Mouse (Mus musculus) heart, embryonic 15.5 days (tissue): Measurements from ENCODE around the gene Tinagl1. TPM values are rescaled to one million over a fixed set of nuclear protein-coding genes. Genes with fewer than 3 reads are reported as not detected.

ENCODE experiments used
- ATAC-seq: fragments of 200-750 bp; cut with Nextera tagmentation; replicated peaks from 2 replicates; pipeline ENCODE4 v1.8.0; 2017; ENCODE audit warnings: low read depth, moderate TSS enrichment; ENCODE audit not compliant: insufficient number of reproducible peaks, insufficient read depth, low FRiP score
- H3K27ac ChIP-seq: fragments of 300-500 bp; sonication (generic); 2 replicates; pipeline ENCODE4 v1.5.1; 2015; ENCODE audit warnings: mild to moderate bottlenecking, inconsistent platforms
- H3K27me3 ChIP-seq: fragments of 300-500 bp; sonication (generic); 2 replicates; pipeline ENCODE4 v1.6.1; 2015; ENCODE audit warnings: inconsistent platforms
- H3K36me3 ChIP-seq: fragments of 300-500 bp; sonication (generic); 2 replicates; pipeline ENCODE4 v1.6.1; 2015; ENCODE audit warnings: mild to moderate bottlenecking, inconsistent platforms
- H3K4me1 ChIP-seq: fragments of 300-500 bp; sonication (generic); replicated peaks from 2 replicates; pipeline ENCODE4 v1.6.1; 2015; ENCODE audit warnings: inconsistent platforms
- H3K4me2 ChIP-seq: fragments of 300-500 bp; sonication (generic); 2 replicates; pipeline ENCODE4 v1.6.1; 2015; ENCODE audit warnings: inconsistent platforms, mild to moderate bottlenecking, moderate library complexity
- H3K4me3 ChIP-seq: fragments of 300-500 bp; sonication (generic); 2 replicates; pipeline ENCODE4 v1.5.1; 2015; ENCODE audit warnings: mild to moderate bottlenecking, inconsistent platforms
- H3K9ac ChIP-seq: fragments of 300-500 bp; sonication (generic); 2 replicates; pipeline ENCODE4 v1.6.1; 2015; ENCODE audit warnings: mild to moderate bottlenecking, inconsistent platforms
- H3K9me3 ChIP-seq: fragments of 300-500 bp; sonication (generic); replicated peaks from 2 replicates; pipeline ENCODE4 v1.6.1; 2016; ENCODE audit warnings: inconsistent platforms
- WGBS: fragments of 180-500 bp; shearing (Covaris S2); methylation state at CpG from one replicate; pipeline ENCODE4 v1.1.7; 2015; ENCODE audit warnings: mixed read lengths; 5-methylcytosine and 5-hydroxymethylcytosine counted together
- polyA plus RNA-seq: library from polyadenylated mRNA; unstranded; fragments of >200 nt; fragmentation: Nextera tagmentation; extraction: Ambion mirVana; gene quantifications from 2 replicates; pipeline ENCODE4 v1.2.1, GENCODE M21; 2015

The Tinagl1 gene
- polyA plus RNA-seq, 1 experiment from 2014 or later = 52.0 TPM

DNA sequence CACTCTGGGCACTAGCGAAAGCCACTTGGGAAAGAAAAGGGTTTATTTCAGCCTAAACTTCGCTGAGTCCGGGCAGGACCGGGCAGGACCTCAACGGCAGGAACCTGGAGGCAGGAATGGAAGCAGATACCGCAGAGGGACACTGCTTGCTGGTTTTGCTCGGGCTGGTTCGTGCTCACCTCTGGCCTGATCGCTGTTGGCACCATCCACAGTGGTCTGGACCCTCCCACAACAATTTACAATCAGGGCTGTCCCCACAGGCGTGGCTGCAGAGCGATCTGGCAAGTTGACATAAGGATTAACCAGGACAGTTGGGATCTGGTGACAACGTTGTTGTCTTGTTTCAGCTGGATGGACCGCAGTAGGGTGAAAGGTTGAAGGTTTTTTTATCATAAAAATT, 21.0 kb upstream of the Tinagl1 start:
- no peak overlapping the region for H3K4me3 ChIP-seq
- H3K27me3 ChIP-seq = peaks cover 31% of the 10 kb centered on the region
- no peak overlapping the region for H3K4me2 ChIP-seq
- ATAC-seq = no peak
- H3K4me1 ChIP-seq = peaks cover 5% of the 10 kb centered on the region
- H3K27ac ChIP-seq = no peak overlapping the region
- no peaks in the 10 kb centered on the region for H3K36me3 ChIP-seq
- WGBS = 70% methylated on average over 13 of the region's 13 CpGs
- H3K9ac ChIP-seq = no peak overlapping the region
- no peaks in the 10 kb centered on the region for H3K9me3 ChIP-seq

DNA sequence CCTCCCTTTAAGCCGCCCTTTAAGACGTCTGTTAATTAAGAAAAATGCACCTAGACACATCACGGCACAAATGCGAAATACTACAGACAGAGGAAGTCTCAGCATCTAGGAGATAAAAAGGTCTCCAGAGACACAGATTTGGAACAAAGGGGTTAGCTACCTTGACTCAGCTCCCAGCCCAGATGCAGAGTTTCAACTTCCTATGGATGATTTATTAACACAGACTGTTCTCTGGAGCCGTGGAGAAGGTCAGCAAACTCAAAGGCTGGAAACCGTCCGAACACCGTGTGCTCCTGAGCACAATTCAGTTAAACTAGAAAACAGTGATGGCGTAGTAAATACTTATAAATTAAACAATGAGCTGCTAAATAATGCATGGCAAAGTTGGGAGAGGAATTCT, 17.3 kb upstream of the Tinagl1 start:
- H3K27ac ChIP-seq = no peak overlapping the region
- H3K36me3 ChIP-seq = no peaks in the 10 kb centered on the region
- no peaks in the 10 kb centered on the region for H3K9me3 ChIP-seq
- H3K4me1 ChIP-seq = peaks cover 4% of the 10 kb centered on the region
- no peak overlapping the region for H3K4me2 ChIP-seq
- no peak overlapping the region for H3K9ac ChIP-seq
- ATAC-seq = no peak
- peaks cover 11% of the 10 kb centered on the region for H3K27me3 ChIP-seq
- WGBS = 48% methylated on average over 9 of the region's 9 CpGs
- H3K4me3 ChIP-seq = no peak overlapping the region

DNA sequence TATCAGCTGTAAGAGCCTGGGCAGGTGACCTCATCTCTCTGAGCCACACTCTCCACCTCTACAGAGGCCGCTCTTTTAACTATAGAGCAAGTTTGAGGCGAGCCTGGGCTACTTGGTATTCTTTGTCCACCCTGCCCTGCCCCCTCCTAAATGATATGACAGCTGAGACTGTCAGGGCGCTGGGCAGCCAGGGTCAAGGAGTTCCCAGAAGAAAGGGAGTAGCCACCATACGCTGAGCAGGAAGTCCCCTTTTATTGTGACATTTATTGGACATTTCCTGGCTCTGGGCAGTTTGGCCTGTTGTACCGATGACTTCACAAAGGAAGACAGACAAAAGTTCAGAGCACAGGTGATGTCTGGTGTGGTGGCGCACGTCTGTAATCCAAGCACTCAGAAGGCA, 14.7 kb upstream of the Tinagl1 start:
- ATAC-seq = no peak
- Histone ChIP-seq H3K4me3 (no peak overlapping the region), H3K27ac (no peak overlapping the region), H3K4me2 (no peak overlapping the region), H3K36me3 (no peaks in the 10 kb centered on the region), H3K9me3 (no peaks in the 10 kb centered on the region), H3K4me1 (peaks cover 4% of the 10 kb centered on the region), H3K9ac (no peak overlapping the region), H3K27me3 (peaks cover 11% of the 10 kb centered on the region; the same call in 1 of the 2 replicates)
- 58% methylated on average over 7 of the region's 7 CpGs for WGBS

DNA sequence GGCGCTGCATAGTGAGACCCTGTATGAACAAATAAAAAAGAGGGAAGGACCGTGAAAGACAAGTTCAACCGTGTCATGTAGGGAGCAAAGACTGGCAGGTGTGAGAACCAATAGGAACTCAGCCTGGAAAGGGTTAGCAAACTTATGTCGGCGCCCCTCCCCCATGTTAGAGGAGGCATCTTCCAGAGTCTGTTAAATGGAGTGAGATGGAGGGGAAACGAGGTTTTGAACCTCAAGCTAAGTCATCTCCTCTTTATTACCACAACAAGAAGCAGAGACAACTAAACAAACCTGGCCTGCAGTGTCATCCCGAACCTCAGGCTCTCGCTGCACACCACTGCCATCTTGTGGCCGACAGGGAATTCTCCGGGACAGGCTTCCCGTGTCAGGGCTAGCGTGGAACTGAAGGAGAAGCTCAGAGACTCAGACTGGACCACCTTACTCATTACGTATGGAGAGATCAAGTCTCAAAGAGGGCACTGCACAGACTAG, 13.9 kb upstream of the Tinagl1 start:
- H3K27ac ChIP-seq = no peak overlapping the region
- H3K9ac ChIP-seq = 0 out of 2 replicates have a peak overlapping the region, but pooled peaks have one; percentile 17
- H3K36me3 ChIP-seq = no peaks in the 10 kb centered on the region
- peak overlapping the region; percentile 35 for H3K4me3 ChIP-seq
- 3% methylated on average over 13 of the region's 13 CpGs for WGBS
- peaks cover 4% of the 10 kb centered on the region for H3K4me1 ChIP-seq
- H3K9me3 ChIP-seq = no peaks in the 10 kb centered on the region
- H3K27me3 ChIP-seq = peaks cover 11% of the 10 kb centered on the region; the same call in 1 of the 2 replicates
- no peak for ATAC-seq
- peak overlapping the region; percentile 52 for H3K4me2 ChIP-seq

DNA sequence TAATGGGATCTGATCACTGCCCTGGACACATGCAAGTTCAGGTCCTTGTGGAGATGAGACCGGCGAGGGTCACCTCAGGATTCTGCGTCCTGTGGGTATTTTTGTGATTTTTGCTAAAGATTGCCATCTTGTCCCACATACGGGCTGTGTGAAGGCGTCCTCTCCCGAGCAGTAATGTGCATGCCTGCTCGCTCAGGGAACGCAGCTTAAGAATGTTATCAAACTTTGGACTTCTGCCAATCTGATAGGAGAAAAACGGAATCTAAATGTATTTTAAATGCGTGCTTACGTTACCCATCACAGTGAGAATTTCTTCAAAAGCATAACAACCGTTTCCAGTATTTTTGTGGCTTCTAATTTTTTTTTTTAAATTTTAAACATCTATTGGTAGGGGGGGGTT, 12.0 kb upstream of the Tinagl1 start:
- no peaks in the 10 kb centered on the region for H3K9me3 ChIP-seq
- no peak for ATAC-seq
- H3K4me1 ChIP-seq = peaks cover 11% of the 10 kb centered on the region
- no peaks in the 10 kb centered on the region for H3K36me3 ChIP-seq
- peaks cover 10% of the 10 kb centered on the region; the same call in 1 of the 2 replicates for H3K27me3 ChIP-seq
- WGBS = 53% methylated on average over 12 of the region's 12 CpGs
- H3K27ac ChIP-seq = no peak overlapping the region
- no peak overlapping the region for H3K9ac ChIP-seq
- no peak overlapping the region for H3K4me3 ChIP-seq
- H3K4me2 ChIP-seq = no peak overlapping the region

DNA sequence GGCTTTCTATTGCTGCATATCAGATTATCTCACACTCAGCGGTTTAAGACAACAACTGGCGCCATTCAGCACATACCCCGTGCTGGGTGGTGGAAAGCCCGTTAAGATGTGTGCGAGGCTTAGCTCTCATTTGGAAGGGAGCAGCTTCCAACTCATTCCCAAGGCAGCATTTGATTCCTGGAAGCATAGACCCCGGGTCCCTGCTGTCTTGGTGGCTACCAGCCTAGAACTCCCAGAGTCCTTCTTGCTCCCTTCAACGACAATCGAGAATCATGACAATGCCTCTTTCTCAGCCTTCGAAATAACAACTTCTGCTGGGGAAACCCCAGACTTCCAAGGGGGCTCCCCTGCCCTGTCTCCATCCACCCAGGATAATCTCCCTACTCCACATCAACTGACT, 11.5 kb upstream of the Tinagl1 start:
- Histone ChIP-seq H3K36me3 (no peaks in the 10 kb centered on the region), H3K4me3 (no peak overlapping the region), H3K4me2 (no peak overlapping the region), H3K27me3 (peaks cover 10% of the 10 kb centered on the region; the same call in 1 of the 2 replicates), H3K9ac (no peak overlapping the region), H3K27ac (no peak overlapping the region), H3K4me1 (peaks cover 15% of the 10 kb centered on the region), H3K9me3 (no peaks in the 10 kb centered on the region)
- ATAC-seq = no peak
- 72% methylated on average over 9 of the region's 9 CpGs for WGBS

DNA sequence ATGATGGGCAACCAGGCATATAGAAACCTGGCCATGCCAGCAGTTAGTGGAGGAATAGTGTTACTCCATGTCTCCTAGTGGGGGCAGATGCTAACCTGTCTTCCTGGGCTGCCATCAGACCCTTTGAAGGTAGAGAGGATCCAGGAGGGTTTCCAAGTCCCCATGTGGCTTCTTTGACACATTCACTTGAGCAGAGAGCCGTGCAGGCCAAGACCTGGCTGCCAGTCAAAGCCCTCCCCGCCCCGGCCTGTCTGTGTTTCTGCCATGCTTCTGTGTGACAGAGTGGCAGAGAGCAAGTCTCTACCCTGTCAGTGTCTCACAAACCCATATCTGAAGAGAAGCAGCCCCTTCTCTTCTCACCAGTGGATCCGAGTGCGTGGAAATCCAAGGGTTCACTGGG, 9.0 kb upstream of the Tinagl1 start:
- Histone ChIP-seq H3K4me3 (no peak overlapping the region), H3K9ac (no peak overlapping the region), H3K27me3 (peaks cover 7% of the 10 kb centered on the region; the same call in 1 of the 2 replicates), H3K4me2 (no peak overlapping the region), H3K9me3 (no peaks in the 10 kb centered on the region), H3K4me1 (peaks cover 19% of the 10 kb centered on the region), H3K27ac (no peak overlapping the region), H3K36me3 (no peaks in the 10 kb centered on the region)
- no peak for ATAC-seq
- WGBS = 79% methylated on average over 5 of the region's 5 CpGs

DNA sequence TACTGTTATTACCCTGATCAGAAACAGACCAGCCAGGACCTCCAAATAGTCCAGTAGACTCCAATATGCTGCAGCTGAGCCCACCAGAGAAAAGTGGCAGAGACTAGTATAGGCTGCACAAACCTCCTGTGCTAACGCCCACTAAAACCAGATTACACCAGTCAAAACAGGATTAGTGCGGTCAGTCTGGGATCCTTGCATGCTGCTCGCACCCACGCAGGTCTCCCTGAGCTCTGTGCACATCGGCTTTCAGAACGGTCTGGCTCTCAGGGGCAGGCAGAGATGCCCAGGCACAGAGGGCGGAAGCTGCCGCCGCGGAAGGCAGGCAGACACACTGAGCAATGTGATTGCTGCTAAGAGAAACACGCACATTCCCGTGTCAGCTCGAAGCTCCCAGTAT, 8.1 kb upstream of the Tinagl1 start:
- 0 out of 2 replicates have a peak, but pooled peaks have one; percentile 10 for ATAC-seq
- H3K36me3 ChIP-seq = no peaks in the 10 kb centered on the region
- WGBS = 72% methylated on average over 13 of the region's 13 CpGs
- no peak overlapping the region for H3K4me2 ChIP-seq
- peaks cover 7% of the 10 kb centered on the region; the same call in 1 of the 2 replicates for H3K27me3 ChIP-seq
- no peak overlapping the region for H3K4me3 ChIP-seq
- no peaks in the 10 kb centered on the region for H3K9me3 ChIP-seq
- H3K9ac ChIP-seq = no peak overlapping the region
- no peak overlapping the region for H3K27ac ChIP-seq
- H3K4me1 ChIP-seq = peaks cover 14% of the 10 kb centered on the region

DNA sequence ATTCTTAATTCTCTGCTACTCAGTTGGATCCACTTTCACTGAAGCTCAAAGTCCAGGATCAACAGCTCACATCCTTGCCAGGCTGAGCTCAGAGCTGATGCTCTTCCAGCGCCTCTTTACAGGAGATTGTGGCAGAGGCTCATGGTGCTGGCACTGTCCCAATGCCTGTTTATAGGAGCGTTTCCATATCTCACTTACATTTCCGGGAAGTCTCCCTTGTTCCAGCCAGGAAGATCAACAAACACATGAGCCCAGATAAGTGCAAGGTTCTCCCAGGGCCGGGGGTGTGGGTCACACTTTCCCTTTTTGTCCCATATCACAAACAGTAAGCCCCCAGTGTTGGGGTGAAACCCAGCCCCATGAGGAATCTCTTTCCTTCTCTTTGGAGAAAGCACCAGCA, 7.0 kb upstream of the Tinagl1 start:
- H3K36me3 ChIP-seq = no peaks in the 10 kb centered on the region
- H3K27ac ChIP-seq = peak overlapping the region; percentile 45; the same call in 1 of the 2 replicates
- no peak; the same call in 1 of the 2 replicates for ATAC-seq
- no peak overlapping the region for H3K9ac ChIP-seq
- H3K4me3 ChIP-seq = no peak overlapping the region
- WGBS = 15% methylated on average over 4 of the region's 4 CpGs
- H3K4me1 ChIP-seq = peaks cover 24% of the 10 kb centered on the region
- peaks cover 7% of the 10 kb centered on the region; the same call in 1 of the 2 replicates for H3K27me3 ChIP-seq
- H3K9me3 ChIP-seq = no peaks in the 10 kb centered on the region
- no peak overlapping the region for H3K4me2 ChIP-seq

DNA sequence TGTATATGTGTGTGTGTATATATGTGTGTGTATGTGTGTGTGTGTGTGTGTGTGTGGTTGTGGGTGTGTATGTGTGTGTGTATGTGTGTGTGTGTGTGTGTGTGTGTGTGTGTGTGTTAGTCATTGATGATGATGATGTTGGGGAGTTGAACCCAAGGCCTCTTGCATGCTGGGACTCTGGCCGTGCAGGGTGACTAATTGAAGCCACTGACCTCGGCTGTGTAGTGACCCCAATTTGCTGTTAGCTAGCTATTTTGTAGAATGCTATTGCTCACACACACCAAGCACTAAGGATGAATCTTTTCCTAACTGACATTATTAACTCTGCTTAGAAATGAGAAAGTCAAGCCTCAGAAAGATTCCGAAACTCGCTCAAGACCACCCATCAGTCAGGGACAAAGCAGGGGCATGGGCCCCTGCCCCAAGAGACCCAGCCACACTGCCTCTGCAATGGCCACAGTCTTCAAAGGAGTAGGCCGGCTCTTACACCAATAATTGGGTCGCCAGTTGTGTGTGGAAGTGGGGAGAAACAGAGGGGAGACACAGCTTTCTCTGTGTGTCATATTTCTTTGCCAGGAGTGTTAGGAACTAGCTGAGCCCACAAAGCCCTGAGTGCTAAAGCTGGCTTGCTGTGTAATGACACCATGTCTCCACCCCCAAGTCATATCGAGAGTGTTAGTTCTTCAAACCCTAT, 6.1 kb upstream of the Tinagl1 start:
- 69% methylated on average over 7 of the region's 7 CpGs for WGBS
- Histone ChIP-seq H3K27me3 (peaks cover 7% of the 10 kb centered on the region; the same call in 1 of the 2 replicates), H3K36me3 (no peaks in the 10 kb centered on the region), H3K4me3 (no peak overlapping the region), H3K9me3 (no peaks in the 10 kb centered on the region), H3K27ac (0 out of 2 replicates have a peak overlapping the region, but pooled peaks have one; percentile 29), H3K4me2 (no peak overlapping the region), H3K4me1 (peaks cover 31% of the 10 kb centered on the region), H3K9ac (no peak overlapping the region)
- ATAC-seq = no peak

DNA sequence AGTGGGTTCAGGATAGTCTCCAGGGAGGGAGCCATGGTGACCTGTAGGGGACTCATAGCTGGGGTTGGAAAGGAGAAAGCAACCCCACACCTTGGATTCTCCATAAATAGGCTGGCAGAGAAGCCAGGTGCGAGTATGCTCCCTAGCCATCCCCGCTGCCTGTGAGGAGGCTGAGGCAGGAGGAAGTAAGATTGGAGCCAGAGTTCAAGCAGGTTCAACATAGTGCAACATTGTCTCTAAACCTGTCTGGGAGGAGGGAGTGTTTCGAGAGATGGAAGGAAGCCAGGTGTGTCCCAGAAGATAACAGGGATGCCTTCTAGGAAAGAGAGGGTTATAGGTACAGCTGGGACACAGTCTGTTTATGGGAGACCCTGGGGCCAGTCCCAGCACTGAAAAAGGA, 5.0 kb upstream of the Tinagl1 start:
- no peak for ATAC-seq
- 78% methylated on average over 3 of the region's 3 CpGs for WGBS
- Histone ChIP-seq H3K36me3 (no peaks in the 10 kb centered on the region), H3K4me2 (no peak overlapping the region), H3K9me3 (no peaks in the 10 kb centered on the region), H3K9ac (no peak overlapping the region), H3K27ac (no peak overlapping the region), H3K4me3 (no peak overlapping the region), H3K4me1 (peaks cover 42% of the 10 kb centered on the region), H3K27me3 (0 out of 2 replicates have a peak, but pooled peaks cover 3% of the 10 kb centered on the region)

DNA sequence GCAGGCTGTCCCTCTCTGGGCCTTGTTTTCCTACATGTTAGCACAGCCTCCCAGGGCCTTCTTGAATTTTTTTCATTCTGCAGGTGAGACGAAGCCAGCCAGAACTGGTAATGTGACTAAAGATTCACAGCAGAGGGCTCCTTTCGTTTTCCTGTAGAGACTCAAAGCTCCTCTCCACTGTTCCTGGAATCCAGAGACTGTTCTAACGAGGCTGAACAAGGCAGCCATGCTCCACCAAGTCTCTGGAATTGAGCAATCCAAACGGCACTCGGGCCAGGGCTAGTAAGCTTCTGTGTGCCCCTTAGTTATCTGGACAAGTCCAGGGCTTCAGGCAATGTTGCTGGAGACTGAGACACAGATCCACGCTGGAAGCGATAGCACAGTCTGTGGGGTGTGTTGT, 2.6 kb upstream of the Tinagl1 start:
- H3K27ac ChIP-seq = peak overlapping the region; percentile 13
- H3K4me3 ChIP-seq = no peak overlapping the region
- 48% methylated on average over 7 of the region's 7 CpGs for WGBS
- no peaks in the 10 kb centered on the region for H3K27me3 ChIP-seq
- no peaks in the 10 kb centered on the region for H3K36me3 ChIP-seq
- H3K4me1 ChIP-seq = peaks cover 62% of the 10 kb centered on the region
- H3K9me3 ChIP-seq = no peaks in the 10 kb centered on the region
- H3K4me2 ChIP-seq = no peak overlapping the region
- no peak for ATAC-seq
- no peak overlapping the region for H3K9ac ChIP-seq
